Mouse (Mus musculus) liver, embryonic 12.5 days (tissue): ENCODE data around the gene Kcnab2. TPM values are rescaled to one million over a fixed set of nuclear protein-coding genes. Genes with fewer than 3 reads are reported as not detected.

Experiments used
- ATAC-seq: fragments of 200-750 bp; cut with Nextera tagmentation; 2 replicates; pipeline ENCODE4 v1.8.0; 2017; ENCODE audit warnings: moderate number of reproducible peaks, mild to moderate bottlenecking, moderate library complexity
- H3K27ac ChIP-seq: fragments of 300-500 bp; sonication (generic); 2 replicates; pipeline ENCODE4 v1.5.1; 2016; ENCODE audit warnings: mild to moderate bottlenecking
- H3K27me3 ChIP-seq: fragments of 300-500 bp; sonication (generic); replicated peaks from 2 replicates; pipeline ENCODE4 v1.6.1; 2016; ENCODE audit warnings: mild to moderate bottlenecking, moderate library complexity
- H3K36me3 ChIP-seq: fragments of 300-500 bp; sonication (generic); 2 replicates; pipeline ENCODE4 v1.6.1; 2016; ENCODE audit warnings: mild to moderate bottlenecking, moderate library complexity
- H3K4me1 ChIP-seq: fragments of 300-500 bp; sonication (generic); 2 replicates; pipeline ENCODE4 v1.6.1; 2016
- H3K4me2 ChIP-seq: fragments of 300-500 bp; sonication (generic); 2 replicates; pipeline ENCODE4 v1.6.1; 2016; ENCODE audit warnings: mild to moderate bottlenecking, moderate library complexity
- H3K4me3 ChIP-seq: fragments of 300-500 bp; sonication (generic); 2 replicates; pipeline ENCODE4 v1.5.1; 2016; ENCODE audit warnings: mild to moderate bottlenecking, moderate library complexity
- H3K9ac ChIP-seq: fragments of 300-500 bp; sonication (generic); 2 replicates; pipeline ENCODE4 v1.6.1; 2016; ENCODE audit warnings: mild to moderate bottlenecking, moderate library complexity
- H3K9me3 ChIP-seq: fragments of 300-500 bp; sonication (generic); replicated peaks from 2 replicates; pipeline ENCODE4 v1.6.1; 2016; ENCODE audit warnings: mild to moderate bottlenecking, moderate library complexity
- WGBS: fragments of 180-500 bp; shearing (Covaris S2); methylation state at CpG from one replicate; pipeline ENCODE4 v1.1.7; 2016; ENCODE audit not compliant: insufficient replicate concordance; 5-methylcytosine and 5-hydroxymethylcytosine counted together
- polyA plus RNA-seq: library from polyadenylated mRNA; unstranded; fragments of >200 nt; fragmentation: Nextera tagmentation; extraction: Ambion mirVana; gene quantifications from 2 replicates; pipeline ENCODE4 v1.2.1, GENCODE M21; 2016

Gene Kcnab2
- polyA plus RNA-seq, 1 experiment from 2014 or later, result 8.3 TPM

DNA sequence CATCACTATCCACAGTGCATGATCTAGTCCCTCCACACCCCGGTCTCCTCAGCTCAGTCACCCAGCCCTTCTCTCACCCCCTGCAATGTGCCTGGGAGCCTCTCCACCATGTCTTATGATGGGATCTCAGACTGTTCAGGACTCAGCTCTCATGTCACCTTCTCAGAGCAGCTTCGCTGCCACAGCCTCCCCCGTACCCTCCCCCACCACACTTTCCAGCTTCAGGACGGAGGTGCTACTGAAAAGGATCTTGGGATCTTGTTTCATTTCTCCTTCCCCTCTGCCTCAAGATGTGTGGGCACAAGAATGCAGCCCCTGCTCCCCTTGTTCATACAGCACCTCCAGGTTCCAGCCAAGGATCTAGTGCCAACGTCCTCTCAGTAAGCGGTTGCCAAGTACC lies 54.1 kb downstream of the Kcnab2 start:
- Histone ChIP-seq H3K27me3 (no peaks in the 10 kb centered on the region), H3K9ac (no peak overlapping the region), H3K4me3 (no peak overlapping the region), H3K36me3 (no peaks in the 10 kb centered on the region), H3K9me3 (no peaks in the 10 kb centered on the region), H3K27ac (no peak overlapping the region), H3K4me2 (no peak overlapping the region), H3K4me1 (no peaks in the 10 kb centered on the region)
- ATAC-seq, result no peak
- WGBS, result 84% methylated on average over 6 of the region's 6 CpGs

DNA sequence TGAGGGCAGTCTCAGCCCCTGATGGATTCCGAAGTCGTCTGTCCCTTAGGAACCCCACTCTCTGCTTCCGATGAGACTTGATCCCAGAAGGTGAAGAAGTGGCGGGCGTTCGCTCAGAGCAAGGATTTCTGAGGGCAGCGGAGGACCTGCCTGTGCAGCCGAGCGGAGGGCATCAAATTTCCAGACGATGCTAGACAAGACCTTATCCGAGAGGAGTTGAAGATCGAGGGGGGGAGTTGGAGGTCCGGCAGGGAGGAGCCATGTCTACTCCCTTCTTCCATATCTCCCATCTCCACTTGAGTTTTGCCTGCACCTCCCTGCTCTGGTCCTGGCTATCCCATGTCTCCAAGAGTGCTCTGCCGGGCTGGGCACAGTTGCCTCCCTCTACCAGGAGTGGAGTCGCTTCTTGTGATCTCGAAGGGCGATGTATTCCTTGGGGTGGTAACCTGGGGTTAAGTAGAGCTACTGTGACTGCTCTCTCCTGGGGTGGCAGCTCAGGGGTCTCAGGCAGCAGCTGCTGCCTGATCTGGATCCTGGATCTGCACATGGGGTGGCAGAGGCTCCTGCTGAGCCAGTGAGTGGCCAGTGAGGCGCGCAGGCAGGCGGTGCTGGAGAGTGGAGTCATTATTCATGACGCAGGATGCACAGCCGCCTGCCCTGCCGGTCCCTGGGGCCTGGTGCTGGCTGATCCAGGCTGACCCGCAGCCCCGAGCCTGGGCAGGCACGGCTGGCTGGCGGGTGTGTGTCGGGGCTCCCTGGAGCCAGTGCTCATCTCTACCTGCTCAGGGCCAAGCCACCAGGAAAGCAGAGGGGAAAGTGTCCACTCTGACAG lies 59.2 kb downstream of the Kcnab2 start:
- 0 out of 2 replicates have a peak, but pooled peaks cover 3% of the 10 kb centered on the region for H3K27me3 ChIP-seq
- H3K4me3 ChIP-seq, result no peak overlapping the region
- no peak overlapping the region for H3K9ac ChIP-seq
- no peaks in the 10 kb centered on the region for H3K36me3 ChIP-seq
- WGBS, result 57% methylated on average over 28 of the region's 28 CpGs
- H3K4me1 ChIP-seq, result no peaks in the 10 kb centered on the region
- H3K27ac ChIP-seq, result no peak overlapping the region
- no peak overlapping the region for H3K4me2 ChIP-seq
- no peaks in the 10 kb centered on the region for H3K9me3 ChIP-seq
- no peak for ATAC-seq

- no peak overlapping the region for H3K9ac ChIP-seq
- WGBS, result 73% methylated on average over 3 of the region's 3 CpGs
- H3K27me3 ChIP-seq, result 0 out of 2 replicates have a peak, but pooled peaks cover 3% of the 10 kb centered on the region
- no peaks in the 10 kb centered on the region for H3K36me3 ChIP-seq
- no peaks in the 10 kb centered on the region for H3K9me3 ChIP-seq
- H3K4me3 ChIP-seq, result no peak overlapping the region
- H3K4me2 ChIP-seq, result no peak overlapping the region
- ATAC-seq, result no peak
- no peak overlapping the region for H3K27ac ChIP-seq
- no peaks in the 10 kb centered on the region for H3K4me1 ChIP-seq
These were observed 65.1 kb downstream of the Kcnab2 start for GRCm38 (mm10) chr4:152412524-152413080.

DNA sequence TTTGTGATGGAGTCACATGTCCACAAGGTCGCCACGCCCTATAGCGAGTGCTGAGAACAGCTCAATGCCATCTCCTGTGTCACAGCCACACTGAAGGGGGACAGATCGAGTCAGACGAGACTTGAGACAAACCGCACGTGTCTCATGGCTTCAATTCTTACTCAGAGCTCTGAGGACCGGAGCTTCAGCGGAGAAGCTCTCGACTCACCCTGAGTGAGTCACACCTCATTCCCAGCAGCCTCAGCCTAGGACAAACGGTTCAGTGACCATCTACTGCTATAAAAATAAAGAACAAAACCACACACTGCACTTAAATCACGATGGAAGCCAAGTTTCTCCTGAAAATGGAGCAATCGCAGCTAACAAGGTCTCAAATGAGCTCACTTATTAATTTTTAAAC lies 66.7 kb downstream of the Kcnab2 start:
- Histone ChIP-seq H3K4me2 (no peak overlapping the region), H3K9me3 (no peaks in the 10 kb centered on the region), H3K27ac (no peak overlapping the region), H3K36me3 (no peaks in the 10 kb centered on the region), H3K4me3 (no peak overlapping the region), H3K4me1 (no peaks in the 10 kb centered on the region), H3K27me3 (no peaks in the 10 kb centered on the region), H3K9ac (no peak overlapping the region)
- WGBS, result 65% methylated on average over 13 of the region's 13 CpGs
- no peak for ATAC-seq

- WGBS, result 69% methylated on average over 8 of the region's 8 CpGs
- H3K4me3 ChIP-seq, result no peak overlapping the region
- no peak for ATAC-seq
- H3K9me3 ChIP-seq, result no peaks in the 10 kb centered on the region
- no peaks in the 10 kb centered on the region for H3K36me3 ChIP-seq
- H3K4me1 ChIP-seq, result no peaks in the 10 kb centered on the region
- no peak overlapping the region for H3K9ac ChIP-seq
- H3K27me3 ChIP-seq, result no peaks in the 10 kb centered on the region
- no peak overlapping the region for H3K4me2 ChIP-seq
- H3K27ac ChIP-seq, result no peak overlapping the region
These were observed 71.1 kb downstream of the Kcnab2 start for GRCm38 (mm10) chr4:152406531-152406930.

DNA sequence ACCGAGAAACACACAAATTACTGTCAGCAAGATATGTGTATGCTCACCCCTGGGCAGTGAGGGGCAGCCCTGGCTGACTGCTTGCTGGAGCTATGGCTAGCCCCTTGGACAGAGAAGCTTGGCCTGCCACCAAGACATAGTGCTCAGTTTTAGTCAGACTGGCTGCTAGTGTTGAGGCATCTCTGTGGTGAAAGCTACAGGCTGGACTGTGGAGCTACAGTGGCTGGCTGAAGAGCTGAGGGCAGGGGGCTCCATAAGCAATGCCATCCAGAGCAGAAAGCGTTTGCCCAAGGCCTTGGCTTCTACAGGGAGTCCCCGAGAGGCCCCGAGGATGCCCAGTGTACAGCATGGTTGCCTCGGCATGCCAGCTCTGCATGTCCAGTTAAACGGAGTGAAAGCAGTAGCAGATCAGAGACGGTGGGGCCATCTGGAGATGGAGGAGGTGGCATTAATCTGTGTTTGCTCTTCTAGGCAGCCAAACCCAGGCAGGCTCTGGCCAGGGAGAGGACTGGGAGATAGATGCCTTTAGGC lies 71.9 kb downstream of the Kcnab2 start:
- no peak overlapping the region for H3K4me2 ChIP-seq
- H3K9ac ChIP-seq, result no peak overlapping the region
- H3K9me3 ChIP-seq, result no peaks in the 10 kb centered on the region
- no peak for ATAC-seq
- no peak overlapping the region for H3K27ac ChIP-seq
- H3K27me3 ChIP-seq, result no peaks in the 10 kb centered on the region
- no peak overlapping the region for H3K4me3 ChIP-seq
- no peaks in the 10 kb centered on the region for H3K36me3 ChIP-seq
- no peaks in the 10 kb centered on the region for H3K4me1 ChIP-seq
- WGBS, result 59% methylated on average over 7 of the region's 7 CpGs

GRCm38 (mm10) chr4:152405143-152405542 lies 72.5 kb downstream of the Kcnab2 start:
- H3K4me1 ChIP-seq, result no peaks in the 10 kb centered on the region
- no peaks in the 10 kb centered on the region for H3K27me3 ChIP-seq
- no peak overlapping the region for H3K9ac ChIP-seq
- H3K9me3 ChIP-seq, result no peaks in the 10 kb centered on the region
- no peak overlapping the region for H3K4me2 ChIP-seq
- H3K36me3 ChIP-seq, result no peaks in the 10 kb centered on the region
- WGBS, result 57% methylated on average over 6 of the region's 6 CpGs
- H3K27ac ChIP-seq, result no peak overlapping the region
- no peak for ATAC-seq
- H3K4me3 ChIP-seq, result no peak overlapping the region

DNA sequence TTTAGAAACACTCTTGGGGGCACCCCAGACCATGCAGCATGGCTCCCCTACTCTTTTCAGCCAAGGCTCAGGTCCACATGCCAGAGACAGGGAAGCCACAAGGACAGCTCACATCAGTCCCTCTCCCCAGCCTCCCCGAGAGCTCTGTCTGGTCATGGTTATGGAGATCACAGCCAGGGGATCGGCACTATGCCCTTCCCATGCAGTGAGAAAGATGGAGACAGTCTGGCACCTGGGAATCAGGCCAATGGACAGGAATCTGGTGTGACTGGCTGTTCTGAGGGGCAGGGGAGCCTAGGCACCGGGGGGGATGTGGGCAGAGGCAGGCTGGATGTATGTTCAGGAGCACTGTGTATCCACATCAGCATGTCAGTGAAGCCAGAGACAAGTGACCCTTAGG lies 78.7 kb downstream of the Kcnab2 start:
- Histone ChIP-seq H3K4me1 (no peaks in the 10 kb centered on the region), H3K4me3 (no peak overlapping the region), H3K27ac (no peak overlapping the region), H3K36me3 (no peaks in the 10 kb centered on the region), H3K4me2 (no peak overlapping the region), H3K9ac (no peak overlapping the region), H3K9me3 (no peaks in the 10 kb centered on the region), H3K27me3 (no peaks in the 10 kb centered on the region)
- ATAC-seq, result no peak
- 76% methylated on average over 3 of the region's 3 CpGs for WGBS

DNA sequence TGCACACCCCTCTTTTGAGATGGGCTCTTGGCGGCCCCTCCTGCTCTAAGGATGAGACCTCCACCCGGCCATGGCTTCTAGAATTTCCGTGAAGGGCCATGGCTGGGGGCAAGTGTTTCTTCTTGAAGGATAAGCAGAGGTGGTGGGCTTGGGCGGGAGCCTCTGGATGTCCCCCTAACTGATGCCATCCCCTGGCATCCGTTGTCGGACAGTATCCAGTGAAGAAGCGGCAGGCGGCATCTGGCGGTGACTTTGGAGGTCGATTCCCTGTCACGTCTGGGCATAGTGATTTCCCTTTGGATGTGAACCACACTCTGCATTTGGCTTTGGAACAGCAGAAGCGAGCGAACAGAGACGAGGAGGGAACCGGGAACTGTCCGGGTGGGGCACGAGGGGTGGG lies 85.0 kb downstream of the Kcnab2 start:
- H3K27me3 ChIP-seq, result no peaks in the 10 kb centered on the region
- no peak overlapping the region for H3K27ac ChIP-seq
- no peak overlapping the region for H3K4me3 ChIP-seq
- WGBS, result 76% methylated on average over 17 of the region's 17 CpGs
- no peaks in the 10 kb centered on the region for H3K36me3 ChIP-seq
- no peak overlapping the region for H3K9ac ChIP-seq
- no peaks in the 10 kb centered on the region for H3K9me3 ChIP-seq
- no peak overlapping the region for H3K4me2 ChIP-seq
- no peak for ATAC-seq
- no peaks in the 10 kb centered on the region for H3K4me1 ChIP-seq

- no peak overlapping the region for H3K4me2 ChIP-seq
- H3K27me3 ChIP-seq, result no peaks in the 10 kb centered on the region
- no peak overlapping the region for H3K27ac ChIP-seq
- H3K9ac ChIP-seq, result no peak overlapping the region
- no peaks in the 10 kb centered on the region for H3K9me3 ChIP-seq
- H3K4me1 ChIP-seq, result no peaks in the 10 kb centered on the region
- 69% methylated on average over 5 of the region's 5 CpGs for WGBS
- H3K36me3 ChIP-seq, result no peaks in the 10 kb centered on the region
- no peak overlapping the region for H3K4me3 ChIP-seq
- ATAC-seq, result no peak
These were observed 85.5 kb downstream of the Kcnab2 start for GRCm38 (mm10) chr4:152392192-152392591.

DNA sequence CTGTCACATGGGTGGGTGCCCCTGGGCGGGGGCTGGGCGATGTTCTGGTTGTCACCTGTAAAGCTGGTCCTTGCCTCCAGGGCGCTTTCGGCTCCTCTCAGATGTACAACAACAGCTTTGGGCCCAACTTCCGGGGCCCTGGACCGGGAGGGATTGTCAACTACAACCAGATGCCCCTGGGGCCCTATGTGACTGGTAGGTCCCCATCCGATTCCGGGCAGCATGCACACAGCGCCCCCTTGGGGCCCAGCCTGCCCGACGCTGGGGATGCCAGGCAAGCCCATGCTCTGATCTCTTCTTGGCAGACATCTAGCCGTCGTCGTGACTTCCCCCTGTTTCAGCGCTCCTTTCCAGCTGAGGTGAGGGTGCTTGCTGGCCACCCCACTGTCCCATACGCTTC lies 92.0 kb downstream of the Kcnab2 start:
- ATAC-seq, result no peak
- Histone ChIP-seq H3K4me3 (no peak overlapping the region), H3K9me3 (no peaks in the 10 kb centered on the region), H3K4me2 (no peak overlapping the region), H3K27me3 (peaks cover 6% of the 10 kb centered on the region; the same call in 1 of the 2 replicates), H3K9ac (no peak overlapping the region), H3K4me1 (no peaks in the 10 kb centered on the region), H3K27ac (no peak overlapping the region), H3K36me3 (no peaks in the 10 kb centered on the region)
- WGBS, result 48% methylated on average over 16 of the region's 16 CpGs

DNA sequence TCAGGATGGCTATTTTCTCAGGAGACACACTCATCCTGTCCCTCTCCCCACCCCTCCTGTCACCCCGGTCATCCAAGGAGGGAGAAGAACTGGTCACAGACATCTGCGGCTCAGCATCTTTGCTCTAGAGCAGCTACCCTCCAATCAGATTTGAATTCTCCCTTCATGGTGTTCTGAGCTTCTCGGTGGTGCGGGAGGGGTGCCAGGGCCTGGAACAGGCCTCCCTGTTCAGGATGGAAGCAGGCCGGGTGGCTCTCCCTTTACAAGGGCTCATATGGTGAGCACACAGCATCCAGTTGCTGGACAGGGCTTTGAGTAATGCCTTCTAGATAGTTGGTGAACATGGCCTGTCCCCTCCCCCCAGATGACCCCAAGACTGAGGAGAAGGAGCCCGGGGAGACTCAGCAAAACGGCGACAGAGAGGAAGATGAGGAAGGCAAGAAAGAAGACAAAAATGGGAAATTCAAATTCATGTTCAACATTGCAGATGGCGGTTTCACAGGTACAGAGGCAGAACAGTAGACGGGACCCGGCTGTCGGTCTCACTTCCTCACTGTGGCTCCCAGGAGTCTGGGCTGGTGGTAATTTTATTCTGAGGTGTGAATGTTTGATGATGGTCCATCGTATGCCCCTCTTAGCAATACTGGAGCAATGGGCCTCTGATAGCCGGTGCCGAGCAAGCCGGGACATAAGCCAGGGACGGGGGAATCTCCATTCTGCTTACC lies 95.0 kb downstream of the Kcnab2 start:
- 71% methylated on average over 17 of the region's 17 CpGs for WGBS
- no peak overlapping the region for H3K27ac ChIP-seq
- H3K4me2 ChIP-seq, result no peak overlapping the region
- H3K4me3 ChIP-seq, result no peak overlapping the region
- no peak for ATAC-seq
- no peaks in the 10 kb centered on the region for H3K4me1 ChIP-seq
- H3K36me3 ChIP-seq, result no peaks in the 10 kb centered on the region
- no peak overlapping the region for H3K9ac ChIP-seq
- H3K9me3 ChIP-seq, result no peaks in the 10 kb centered on the region
- H3K27me3 ChIP-seq, result peaks cover 13% of the 10 kb centered on the region
